Mouse (Mus musculus): Measurements from ENCODE around the gene Dync2h1. TPM values are rescaled to one million over a fixed set of nuclear protein-coding genes. Genes with fewer than 3 reads are reported as not detected.
"Not testable (repeated sequence)": the region's sequence is repeated elsewhere in the genome, so short reads cannot be mapped to it uniquely, and the experiment has no call there.

Gene Dync2h1
- polyA plus RNA-seq, 1 experiment = 7.0 TPM

DNA sequence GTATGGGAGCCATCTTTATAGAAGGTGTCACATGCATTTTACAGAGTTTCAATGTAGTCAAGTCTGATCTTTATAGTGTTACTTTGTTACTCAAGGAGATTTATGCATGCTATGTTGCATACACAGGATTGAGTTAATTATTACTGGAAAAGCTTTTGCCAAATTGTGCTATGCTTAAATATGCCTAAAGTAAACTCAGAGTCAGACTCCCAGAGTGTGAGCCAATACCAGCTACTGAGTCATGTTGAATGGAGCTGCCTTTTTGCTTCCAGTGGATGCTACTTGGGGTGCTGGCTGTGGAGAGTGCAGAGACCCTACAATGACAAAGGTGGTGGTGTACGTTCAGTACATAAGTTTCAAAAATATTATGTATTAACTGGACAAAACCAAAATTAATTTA is 169.5 kb downstream of the Dync2h1 start:
- DNase-seq (ENCODE audit: low read depth) = no peak
- TF ChIP-seq POLR2A (IDR thresholded peaks at IDR 0.05; ENCODE audit: borderline replicate concordance, extremely low read depth, insufficient read depth, insufficient read length, poor library complexity, severe bottlenecking) (no peak), CTCF (IDR thresholded peaks at IDR 0.05; ENCODE audit: borderline replicate concordance, extremely low read depth, insufficient read depth, insufficient read length) (no peak)

DNA sequence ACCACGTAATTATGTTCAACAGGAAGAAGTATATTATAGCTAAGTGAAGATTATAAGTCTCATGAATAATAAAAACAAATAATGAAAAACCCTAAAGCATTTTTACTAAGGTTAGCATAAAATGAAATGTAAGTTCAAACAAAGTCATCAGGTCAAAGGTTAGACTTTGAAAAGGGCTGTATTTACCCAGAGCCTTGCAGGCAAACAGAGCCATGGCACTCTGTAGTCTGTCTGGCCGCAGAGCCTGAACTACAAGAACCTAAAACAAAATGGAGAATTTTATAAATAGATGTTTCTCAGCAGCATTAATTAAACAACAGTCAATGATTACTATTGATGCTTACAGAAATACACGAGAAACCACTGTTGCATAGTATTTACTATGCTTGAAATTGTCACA is 174.5 kb downstream of the Dync2h1 start:
- TF ChIP-seq CTCF (IDR thresholded peaks at IDR 0.05; ENCODE audit: borderline replicate concordance, extremely low read depth, insufficient read depth, insufficient read length) = no peak
- no peak for TF ChIP-seq POLR2A (IDR thresholded peaks at IDR 0.05; ENCODE audit: borderline replicate concordance, extremely low read depth, insufficient read depth, insufficient read length, poor library complexity, severe bottlenecking)
- no peak for DNase-seq (ENCODE audit: low read depth)

DNA sequence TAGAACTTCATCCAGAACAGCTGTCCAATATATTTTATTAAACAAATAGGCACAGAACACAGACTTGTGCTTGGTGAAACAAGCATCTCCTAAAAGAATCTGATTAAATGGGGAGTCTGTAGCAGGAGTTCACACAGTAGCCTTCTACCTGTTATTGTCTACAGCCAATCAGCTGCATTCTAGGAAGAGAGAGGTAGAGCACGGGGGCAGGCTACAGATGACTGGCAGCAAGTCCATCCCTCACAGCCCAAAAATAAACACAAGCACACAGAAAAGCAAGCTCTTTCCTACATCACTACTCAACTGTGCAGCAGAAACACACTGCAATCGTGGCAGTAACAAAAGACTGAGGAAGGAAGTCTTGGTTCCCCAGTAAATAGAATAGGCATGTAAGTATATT is 189.4 kb downstream of the Dync2h1 start:
- no peak for DNase-seq (ENCODE audit: low read depth)
- TF ChIP-seq POLR2A (IDR thresholded peaks at IDR 0.05; ENCODE audit: borderline replicate concordance, extremely low read depth, insufficient read depth, insufficient read length, poor library complexity, severe bottlenecking) = no peak
- no peak for TF ChIP-seq CTCF (IDR thresholded peaks at IDR 0.05; ENCODE audit: borderline replicate concordance, extremely low read depth, insufficient read depth, insufficient read length)

- TF ChIP-seq POLR2A (IDR thresholded peaks at IDR 0.05; ENCODE audit: borderline replicate concordance, extremely low read depth, insufficient read depth, insufficient read length, poor library complexity, severe bottlenecking) (no peak), CTCF (IDR thresholded peaks at IDR 0.05; ENCODE audit: borderline replicate concordance, extremely low read depth, insufficient read depth, insufficient read length) (no peak)
- peak; percentile 3 for DNase-seq (ENCODE audit: low read depth)
Measured at GRCm38 (mm10) chr9:6994275-6994674, 190.0 kb downstream of the Dync2h1 start.

DNA sequence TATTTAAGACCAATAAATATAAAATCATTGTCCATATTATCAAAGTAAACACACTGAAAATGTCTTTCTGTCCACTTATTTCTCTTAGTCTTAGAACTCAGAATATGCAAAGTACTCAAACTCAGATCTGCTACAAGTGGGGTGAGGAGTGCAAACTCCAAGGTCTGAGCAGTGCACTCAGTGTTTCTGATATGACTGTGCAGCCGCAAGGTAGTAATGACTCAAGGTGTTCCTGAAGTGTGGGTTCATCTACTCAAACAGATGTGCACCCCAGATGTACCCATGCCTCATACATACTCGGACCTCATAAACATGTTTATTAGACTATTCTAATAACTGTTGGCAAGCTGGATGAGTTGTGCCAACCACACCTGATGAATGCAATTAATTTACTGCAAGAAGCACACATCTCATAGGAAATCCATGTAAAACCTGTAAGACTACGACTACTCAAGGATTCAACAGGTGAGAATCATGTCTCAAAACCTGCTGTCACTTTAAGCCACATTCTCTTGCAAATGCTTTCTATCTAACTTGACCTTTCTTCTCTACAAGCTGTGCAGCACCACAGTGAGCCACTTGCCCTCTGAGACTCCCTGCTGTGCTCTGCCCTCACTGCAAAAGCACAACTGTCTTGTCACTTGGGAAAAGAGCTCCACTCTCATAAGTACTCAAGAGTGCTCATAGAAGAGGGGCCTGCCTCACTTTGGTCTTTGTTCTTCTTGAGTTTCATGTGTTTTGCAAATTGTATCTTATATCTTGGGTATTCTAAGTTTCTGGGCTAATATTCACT is 195.2 kb downstream of the Dync2h1 start:
- DNase-seq (ENCODE audit: low read depth) = no peak
- no peak for TF ChIP-seq CTCF (IDR thresholded peaks at IDR 0.05; ENCODE audit: borderline replicate concordance, extremely low read depth, insufficient read depth, insufficient read length)
- TF ChIP-seq POLR2A (IDR thresholded peaks at IDR 0.05; ENCODE audit: borderline replicate concordance, extremely low read depth, insufficient read depth, insufficient read length, poor library complexity, severe bottlenecking) = no peak

GRCm38 (mm10) chr9:6986161-6986560 is 198.1 kb downstream of the Dync2h1 start:
- DNase-seq (ENCODE audit: low read depth) = peak; percentile 18
- TF ChIP-seq POLR2A (IDR thresholded peaks at IDR 0.05; ENCODE audit: borderline replicate concordance, extremely low read depth, insufficient read depth, insufficient read length, poor library complexity, severe bottlenecking) = no peak
- no peak for TF ChIP-seq CTCF (IDR thresholded peaks at IDR 0.05; ENCODE audit: borderline replicate concordance, extremely low read depth, insufficient read depth, insufficient read length)

DNA sequence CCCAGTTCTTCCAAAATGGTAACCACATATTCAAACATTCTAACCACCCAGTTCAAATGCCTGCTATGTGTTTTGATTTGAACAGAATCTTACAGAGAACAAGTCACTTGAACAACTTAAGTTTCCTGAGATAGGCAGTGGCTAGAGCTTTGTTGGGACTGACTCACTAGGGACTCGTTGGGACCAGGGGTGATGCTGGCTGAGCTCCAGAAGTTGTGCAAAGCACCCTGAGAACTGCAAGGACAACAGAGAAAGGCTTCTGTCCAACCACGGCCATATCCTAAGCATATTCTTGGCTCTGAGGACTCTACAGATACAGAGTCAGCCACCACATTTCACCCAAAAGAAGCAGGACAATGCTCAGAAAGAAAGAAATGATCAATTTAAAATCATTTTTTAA is 215.1 kb downstream of the Dync2h1 start:
- no peak for DNase-seq (ENCODE audit: low read depth)
- no peak for TF ChIP-seq POLR2A (IDR thresholded peaks at IDR 0.05; ENCODE audit: borderline replicate concordance, extremely low read depth, insufficient read depth, insufficient read length, poor library complexity, severe bottlenecking)
- no peak for TF ChIP-seq CTCF (IDR thresholded peaks at IDR 0.05; ENCODE audit: borderline replicate concordance, extremely low read depth, insufficient read depth, insufficient read length)

- DNase-seq (ENCODE audit: low read depth) = no peak
Measured at GRCm38 (mm10) chr9:6965006-6965405, 219.2 kb downstream of the Dync2h1 start.

GRCm38 (mm10) chr9:6958311-6958710 is 225.9 kb downstream of the Dync2h1 start:
- DNase-seq (ENCODE audit: low read depth) = no peak
- TF ChIP-seq CTCF (IDR thresholded peaks at IDR 0.05; ENCODE audit: borderline replicate concordance, extremely low read depth, insufficient read depth, insufficient read length) = no peak
- TF ChIP-seq POLR2A (IDR thresholded peaks at IDR 0.05; ENCODE audit: borderline replicate concordance, extremely low read depth, insufficient read depth, insufficient read length, poor library complexity, severe bottlenecking) = no peak

More at GRCm38 (mm10) chr9:6965006-6965405, 219.2 kb downstream of the Dync2h1 start:
- no peak for TF ChIP-seq CTCF (IDR thresholded peaks at IDR 0.05; ENCODE audit: borderline replicate concordance, extremely low read depth, insufficient read depth, insufficient read length)
- no peak for TF ChIP-seq POLR2A (IDR thresholded peaks at IDR 0.05; ENCODE audit: borderline replicate concordance, extremely low read depth, insufficient read depth, insufficient read length, poor library complexity, severe bottlenecking)

DNA sequence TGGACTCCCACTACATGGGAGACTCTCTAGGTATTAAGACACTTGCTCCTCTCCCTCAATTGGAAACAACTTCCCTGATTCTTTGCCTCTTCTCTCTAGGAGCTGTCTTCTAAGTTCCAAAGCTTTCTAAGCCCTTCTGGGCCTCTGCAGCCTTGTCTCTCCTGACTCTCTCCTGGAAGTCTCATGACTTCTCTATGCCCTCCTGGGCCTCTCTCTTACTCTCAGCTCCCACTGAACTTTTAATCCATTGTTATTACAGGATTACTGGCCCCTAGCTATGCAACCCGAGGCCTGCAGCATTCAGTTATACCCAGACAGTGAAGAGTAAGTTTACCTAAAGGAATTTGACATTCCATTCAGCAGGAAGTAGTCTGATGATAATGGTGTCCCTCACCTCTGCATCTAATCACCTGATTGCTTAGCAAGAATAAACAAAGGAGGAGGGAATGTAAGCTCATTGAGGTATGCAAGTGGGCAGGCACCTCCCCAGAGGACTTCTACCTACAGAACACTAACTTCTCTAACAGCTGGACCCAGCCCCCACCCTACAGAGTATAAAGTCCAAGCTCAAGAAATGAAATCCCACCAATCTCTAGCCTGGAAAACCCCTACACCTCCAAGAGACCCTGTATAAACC is 256.7 kb downstream of the Dync2h1 start:
- TF ChIP-seq CTCF (IDR thresholded peaks at IDR 0.05; ENCODE audit: borderline replicate concordance, extremely low read depth, insufficient read depth, insufficient read length) = no peak
- TF ChIP-seq POLR2A (IDR thresholded peaks at IDR 0.05; ENCODE audit: borderline replicate concordance, extremely low read depth, insufficient read depth, insufficient read length, poor library complexity, severe bottlenecking) = no peak
- no peak for DNase-seq (ENCODE audit: low read depth)

DNA sequence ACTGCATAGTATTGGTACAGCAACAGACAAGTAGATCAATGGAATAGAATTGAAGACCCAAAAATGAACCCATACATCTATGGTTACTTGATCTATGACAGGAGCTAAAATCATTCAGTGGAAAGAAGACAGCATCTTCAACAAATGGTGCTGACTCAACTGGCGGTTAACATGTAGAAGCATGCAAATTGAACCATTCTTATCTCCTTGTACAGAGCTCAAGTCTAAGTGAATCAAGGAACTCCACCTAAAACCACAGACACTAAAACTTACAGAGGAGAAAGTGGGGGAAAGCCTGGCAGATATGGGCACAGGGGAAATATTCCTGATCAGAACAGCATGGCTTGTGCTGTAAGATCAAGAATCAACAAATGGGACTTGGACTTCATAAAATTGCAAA is 270.8 kb downstream of the Dync2h1 start:
- TF ChIP-seq CTCF (IDR thresholded peaks at IDR 0.05; ENCODE audit: borderline replicate concordance, extremely low read depth, insufficient read depth, insufficient read length) (no peak), POLR2A (IDR thresholded peaks at IDR 0.05; ENCODE audit: borderline replicate concordance, extremely low read depth, insufficient read depth, insufficient read length, poor library complexity, severe bottlenecking) (no peak)
- no peak for DNase-seq (ENCODE audit: low read depth)

DNA sequence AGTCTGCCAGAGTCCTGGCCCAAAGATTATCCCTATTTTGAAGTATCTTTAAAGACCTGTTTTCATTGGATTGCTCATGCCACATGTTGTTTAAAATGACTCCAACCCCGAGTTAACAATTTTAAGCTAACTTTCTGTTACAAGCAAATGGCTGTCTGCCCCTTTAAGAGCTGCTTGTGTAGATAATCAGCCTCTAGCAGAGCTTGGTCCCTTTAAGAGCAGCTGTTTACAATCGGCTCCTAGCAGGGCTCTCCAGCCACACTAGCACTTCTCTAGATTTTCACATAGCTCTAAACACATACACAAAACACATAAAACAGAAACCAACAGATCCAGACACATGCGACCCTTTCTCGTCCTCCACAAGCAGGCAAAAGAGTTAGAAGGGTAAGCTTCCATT is 273.7 kb downstream of the Dync2h1 start:
- DNase-seq (ENCODE audit: low read depth) = not testable (repeated sequence)
